Mouse (Mus musculus) macrophage (primary cell): ENCODE measurements around the gene Tiparp. TPM values are rescaled to one million over a fixed set of nuclear protein-coding genes. Genes with fewer than 3 reads are reported as not detected.

Experiments
- H3K27ac ChIP-seq: fragments of 350-480 bp; formaldehyde crosslinking; 2 replicates; pipeline ENCODE4 v1.9.0; 2021
- H3K36me3 ChIP-seq: fragments of 350-480 bp; formaldehyde crosslinking; 2 replicates; pipeline ENCODE4 v1.9.0; 2021; ENCODE audit errors: inconsistent target
- H3K4me3 ChIP-seq: fragments of 350-480 bp; formaldehyde crosslinking; 2 replicates; pipeline ENCODE4 v1.9.0; 2021; ENCODE audit errors: inconsistent target
- H3K79me2 ChIP-seq: fragments of 350-480 bp; formaldehyde crosslinking; 2 replicates; pipeline ENCODE4 v1.9.0; 2021; ENCODE audit errors: inconsistent target
- WGBS: methylation state at CpG from one replicate; pipeline ENCODE4 v1.1.7; 2026; ENCODE audit warnings: inconsistent platforms; ENCODE audit not compliant: missing documents; 5-methylcytosine and 5-hydroxymethylcytosine counted together
- polyA plus RNA-seq: library from polyadenylated mRNA; stranded (reverse); fragments of 250-400 nt; gene quantifications from 3 replicates; pipeline ENCODE4 v1.2.4, GENCODE M21; 2018; ENCODE audit warnings: inconsistent platforms

Tiparp gene
- polyA plus RNA-seq, 1 experiment from 2014 or later = 16.9 TPM

DNA sequence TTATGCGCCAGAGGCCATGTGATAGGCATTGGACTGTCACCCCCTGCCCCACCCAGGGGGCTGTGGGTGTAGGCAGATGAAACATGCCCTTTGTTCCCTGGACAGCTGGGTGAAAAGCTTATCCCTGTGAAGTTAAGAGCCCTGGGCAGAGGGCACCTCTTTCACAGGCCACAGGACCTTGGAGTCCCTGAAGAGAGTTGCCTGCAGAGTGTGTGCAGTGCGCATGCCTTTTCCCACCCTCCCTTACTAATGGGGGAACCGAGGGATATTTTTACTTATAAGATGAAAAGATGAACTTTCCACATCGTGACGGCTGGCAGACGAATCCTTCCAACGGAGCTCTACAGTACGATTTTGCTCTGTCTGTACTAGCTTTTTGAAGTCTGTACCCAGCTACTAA, 57.1 kb downstream of the Tiparp start:
- WGBS = 94% methylated on average over 8 of the region's 8 CpGs
- H3K36me3 ChIP-seq = no peaks in the 10 kb centered on the region
- no peaks in the 10 kb centered on the region for H3K79me2 ChIP-seq
- H3K27ac ChIP-seq = no peak overlapping the region
- H3K4me3 ChIP-seq = no peak overlapping the region

DNA sequence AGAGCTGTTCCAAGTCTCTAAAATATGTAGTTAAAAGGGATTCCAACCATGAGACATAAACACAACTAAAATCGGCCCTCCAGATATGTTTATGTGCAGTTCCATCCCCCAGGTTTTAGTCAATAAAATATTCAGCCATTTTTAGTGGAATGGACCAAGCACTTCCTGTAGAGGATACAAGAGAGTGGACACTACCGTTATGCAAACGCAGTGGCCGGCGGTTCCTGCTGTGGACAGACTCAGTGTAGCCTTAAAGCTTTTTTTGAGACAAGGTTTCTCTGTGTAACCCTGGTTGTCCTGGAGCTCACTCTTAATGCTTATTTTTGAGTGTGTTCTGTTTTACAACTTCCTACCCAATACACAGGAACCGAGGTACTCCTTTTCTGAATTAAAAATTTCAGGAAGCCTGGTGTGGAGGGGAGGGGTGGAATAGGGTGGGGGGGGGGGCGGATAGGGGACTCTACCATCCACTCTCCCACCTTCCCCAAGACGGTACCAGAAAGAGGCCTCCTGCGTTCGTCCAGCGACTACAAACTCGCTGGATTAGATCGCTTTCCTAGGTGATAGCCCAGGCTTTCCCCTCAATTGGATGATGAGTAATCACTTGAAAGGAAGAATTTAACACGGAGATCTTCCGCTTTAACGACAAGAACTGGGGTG, 57.7 kb downstream of the Tiparp start:
- peak overlapping the region; percentile 16 for H3K4me3 ChIP-seq
- H3K36me3 ChIP-seq = no peaks in the 10 kb centered on the region
- 24% methylated on average over 16 of the region's 16 CpGs for WGBS
- peak overlapping the region; percentile 25; the same call in 1 of the 2 replicates for H3K27ac ChIP-seq
- H3K79me2 ChIP-seq = no peaks in the 10 kb centered on the region

DNA sequence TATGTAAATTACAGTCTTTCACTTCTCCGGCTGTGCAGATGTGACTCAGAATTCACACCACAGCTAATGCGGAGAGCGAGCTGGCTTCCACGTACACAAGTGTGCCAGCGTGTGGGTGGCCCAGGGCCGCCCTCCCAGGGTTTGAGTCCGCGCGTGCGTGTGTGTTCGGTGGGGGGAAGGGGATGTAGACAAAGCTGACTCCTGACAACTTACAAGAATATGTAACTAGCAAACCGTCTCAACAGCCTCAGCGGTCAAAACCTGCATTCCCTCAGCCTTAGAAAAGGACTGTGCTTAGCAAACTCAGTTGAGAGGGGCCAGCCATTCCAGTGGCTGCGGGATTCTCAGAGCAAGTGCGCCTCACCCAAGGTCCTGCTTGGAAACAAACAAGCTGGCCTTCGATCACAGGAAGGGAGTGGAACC, 58.3 kb downstream of the Tiparp start:
- 4% methylated on average over 15 of the region's 16 CpGs for WGBS

DNA sequence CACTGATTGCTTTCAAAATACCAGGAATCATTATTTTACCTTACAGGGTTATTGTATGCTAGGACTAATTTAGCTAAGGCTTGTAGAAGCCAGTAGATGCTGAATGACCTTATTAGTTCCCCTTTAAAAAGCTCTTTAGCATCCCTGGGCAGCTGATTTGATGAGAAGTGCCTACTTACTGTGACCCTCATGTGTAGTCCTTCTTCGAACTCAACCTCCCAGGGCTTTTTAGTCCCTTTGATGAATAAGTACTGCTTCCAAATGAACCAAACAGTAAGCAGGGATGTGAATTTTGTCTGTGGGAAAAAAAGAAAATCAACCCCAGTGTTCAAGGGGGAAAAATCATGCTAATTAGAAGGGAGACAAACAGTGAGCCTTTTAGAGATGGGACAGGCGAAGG, 58.8 kb downstream of the Tiparp start:
- Histone ChIP-seq H3K36me3 (no peaks in the 10 kb centered on the region), H3K27ac (0 out of 2 replicates have a peak overlapping the region, but pooled peaks have one; percentile 25), H3K79me2 (no peaks in the 10 kb centered on the region), H3K4me3 (no peak overlapping the region; the same call in 1 of the 2 replicates)
- WGBS = 92% methylated on average over 2 of the region's 2 CpGs

More for the DNA sequence above, 58.3 kb downstream of the Tiparp start:
- Histone ChIP-seq H3K79me2 (no peaks in the 10 kb centered on the region), H3K36me3 (no peaks in the 10 kb centered on the region), H3K27ac (peak overlapping the region; percentile 25; the same call in 1 of the 2 replicates), H3K4me3 (peak overlapping the region; percentile 16)

DNA sequence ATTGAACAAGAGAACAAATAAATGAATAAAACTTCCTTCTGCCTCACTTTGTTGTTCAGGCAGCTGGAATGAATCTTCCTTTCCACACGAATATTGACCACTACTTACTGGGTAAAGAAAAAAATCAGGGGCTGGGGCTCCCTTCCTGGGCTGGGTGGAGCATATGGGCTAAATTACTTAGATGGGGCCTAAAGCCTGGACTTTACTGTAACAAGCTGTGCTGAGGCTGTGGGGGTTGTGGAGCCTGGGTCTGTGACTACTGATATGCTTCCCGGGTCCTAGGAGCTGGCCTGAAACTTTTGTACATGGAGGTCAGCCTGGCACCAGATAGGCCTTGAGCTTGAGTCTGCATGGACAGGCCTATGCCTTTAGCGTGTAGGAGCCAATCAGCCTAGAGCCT, 60.2 kb downstream of the Tiparp start:
- Histone ChIP-seq H3K36me3 (no peaks in the 10 kb centered on the region), H3K79me2 (no peaks in the 10 kb centered on the region), H3K27ac (no peak overlapping the region), H3K4me3 (no peak overlapping the region)
- 97% methylated on average over 3 of the region's 3 CpGs for WGBS

DNA sequence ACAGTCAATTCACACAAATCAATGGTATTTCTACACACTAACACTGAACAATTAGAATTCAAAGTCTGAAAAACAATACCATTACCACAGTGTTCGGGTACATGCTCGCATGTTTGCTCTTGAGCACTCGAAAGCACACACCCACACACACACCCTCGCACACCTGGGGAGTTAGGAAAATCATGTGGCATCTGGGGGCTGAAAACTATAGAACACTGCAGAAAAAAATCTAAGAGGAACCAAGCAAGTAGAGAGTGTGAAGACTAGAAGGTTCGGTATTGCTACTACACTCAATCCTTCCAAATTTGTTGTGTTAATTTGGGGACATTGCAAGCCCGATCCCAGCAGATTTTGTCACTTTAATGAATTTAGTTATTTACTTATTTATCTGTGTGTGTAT, 64.6 kb downstream of the Tiparp start:
- 91% methylated on average over 6 of the region's 6 CpGs for WGBS
- H3K79me2 ChIP-seq = no peaks in the 10 kb centered on the region
- H3K36me3 ChIP-seq = no peaks in the 10 kb centered on the region
- no peak overlapping the region for H3K4me3 ChIP-seq
- H3K27ac ChIP-seq = no peak overlapping the region

DNA sequence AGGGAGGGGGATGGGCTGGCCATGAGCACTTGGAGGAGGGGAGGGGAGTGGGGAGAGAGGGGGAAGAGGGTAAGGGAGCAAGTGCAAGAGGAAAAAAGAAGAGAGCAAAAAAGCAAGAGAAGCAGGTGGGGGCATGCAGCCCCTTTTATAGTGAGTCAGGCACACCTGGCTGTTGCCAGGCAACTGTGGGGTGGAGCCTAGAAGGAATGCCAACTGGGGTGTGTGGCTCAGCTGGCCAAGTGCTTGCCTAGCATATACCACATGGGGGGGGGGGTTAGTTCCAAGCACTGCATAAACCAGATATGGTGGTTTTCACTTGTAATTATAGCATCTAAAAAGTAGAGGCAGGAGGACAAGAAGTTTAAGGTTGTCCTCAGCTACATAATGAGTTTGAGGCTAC, 66.3 kb downstream of the Tiparp start:
- Histone ChIP-seq H3K36me3 (no peaks in the 10 kb centered on the region), H3K4me3 (no peak overlapping the region), H3K27ac (no peak overlapping the region), H3K79me2 (no peaks in the 10 kb centered on the region)

DNA sequence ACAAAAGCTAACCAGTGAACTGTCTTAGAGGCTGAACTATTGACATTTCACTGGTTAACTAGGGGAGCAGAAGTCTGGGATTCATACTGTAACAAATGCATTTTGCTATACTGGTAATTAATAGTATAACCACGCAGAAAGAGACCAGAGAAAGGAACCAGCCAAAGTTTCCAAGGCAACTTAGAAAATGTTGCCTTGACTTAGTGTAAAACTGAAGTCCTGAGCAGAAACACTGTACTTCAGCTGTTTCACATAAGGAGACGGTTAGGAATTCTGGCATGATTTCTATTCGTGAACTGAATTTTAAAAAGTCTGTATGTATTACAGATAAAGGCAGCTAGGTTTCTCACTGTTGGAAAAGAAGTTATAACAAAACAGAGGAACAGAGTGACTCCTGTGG, 67.0 kb downstream of the Tiparp start:
- no peaks in the 10 kb centered on the region for H3K79me2 ChIP-seq
- H3K27ac ChIP-seq = no peak overlapping the region
- WGBS = 89% methylated on average over 3 of the region's 3 CpGs
- H3K4me3 ChIP-seq = no peak overlapping the region
- H3K36me3 ChIP-seq = no peaks in the 10 kb centered on the region

DNA sequence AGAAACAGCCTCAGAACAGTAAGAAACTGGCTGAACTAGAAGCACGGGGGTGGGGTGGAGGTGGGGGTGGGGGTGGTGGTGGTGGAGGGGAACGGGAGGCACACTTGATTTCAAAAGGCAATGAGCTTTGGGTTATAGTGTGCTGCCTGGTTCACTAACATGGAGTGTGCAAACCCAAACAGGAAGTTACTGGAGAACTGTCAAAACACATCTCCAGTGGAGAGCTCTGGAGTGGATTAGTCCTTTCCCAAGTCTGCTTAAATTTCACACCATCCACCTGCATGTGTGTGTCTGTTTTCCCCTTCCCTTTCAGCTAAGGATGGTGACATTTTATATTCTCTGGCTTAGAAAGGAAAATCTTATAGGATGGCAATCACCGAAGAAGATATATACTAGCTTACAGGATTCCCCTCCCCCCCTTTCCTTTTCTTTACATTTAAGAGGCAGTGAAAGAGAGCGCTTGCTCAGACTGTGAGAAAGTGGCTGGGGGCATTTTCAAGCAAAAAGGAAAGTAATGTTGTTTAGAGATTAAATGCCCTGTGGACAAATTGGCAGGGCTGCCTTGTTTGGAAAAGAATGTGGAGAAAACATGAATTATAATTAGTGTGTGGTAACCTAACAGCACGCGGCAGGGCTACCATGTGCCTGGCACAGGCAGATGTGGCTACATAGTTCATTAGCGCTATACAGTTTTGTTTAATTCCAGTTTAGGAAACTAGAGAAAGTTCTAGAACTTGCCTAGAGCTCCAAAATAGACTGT, 70.0 kb downstream of the Tiparp start:
- Histone ChIP-seq H3K79me2 (no peaks in the 10 kb centered on the region), H3K36me3 (no peaks in the 10 kb centered on the region), H3K4me3 (no peak overlapping the region), H3K27ac (no peak overlapping the region)
- WGBS = 87% methylated on average over 7 of the region's 7 CpGs

DNA sequence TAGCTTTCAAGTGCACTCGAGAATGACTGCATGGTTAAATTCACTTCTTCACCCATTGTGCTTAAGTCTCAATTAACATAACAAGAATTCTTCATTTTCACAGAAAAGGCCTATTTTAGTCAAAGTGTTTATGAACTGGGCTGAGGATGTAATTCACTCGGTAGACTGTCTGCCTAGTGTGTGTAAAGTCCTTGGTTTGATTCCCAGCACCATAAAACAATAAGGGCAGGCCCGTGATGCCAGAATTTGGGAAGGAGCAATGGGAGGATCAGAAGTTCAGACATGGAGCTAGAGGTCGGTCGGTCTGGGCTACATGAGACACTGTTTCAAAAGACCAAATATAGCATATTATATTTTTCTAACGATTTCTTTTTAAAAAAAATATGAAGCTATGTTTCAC, 70.9 kb downstream of the Tiparp start:
- Histone ChIP-seq H3K4me3 (no peak overlapping the region), H3K27ac (no peak overlapping the region), H3K79me2 (no peaks in the 10 kb centered on the region), H3K36me3 (no peaks in the 10 kb centered on the region)
- 95% methylated on average over 6 of the region's 6 CpGs for WGBS

DNA sequence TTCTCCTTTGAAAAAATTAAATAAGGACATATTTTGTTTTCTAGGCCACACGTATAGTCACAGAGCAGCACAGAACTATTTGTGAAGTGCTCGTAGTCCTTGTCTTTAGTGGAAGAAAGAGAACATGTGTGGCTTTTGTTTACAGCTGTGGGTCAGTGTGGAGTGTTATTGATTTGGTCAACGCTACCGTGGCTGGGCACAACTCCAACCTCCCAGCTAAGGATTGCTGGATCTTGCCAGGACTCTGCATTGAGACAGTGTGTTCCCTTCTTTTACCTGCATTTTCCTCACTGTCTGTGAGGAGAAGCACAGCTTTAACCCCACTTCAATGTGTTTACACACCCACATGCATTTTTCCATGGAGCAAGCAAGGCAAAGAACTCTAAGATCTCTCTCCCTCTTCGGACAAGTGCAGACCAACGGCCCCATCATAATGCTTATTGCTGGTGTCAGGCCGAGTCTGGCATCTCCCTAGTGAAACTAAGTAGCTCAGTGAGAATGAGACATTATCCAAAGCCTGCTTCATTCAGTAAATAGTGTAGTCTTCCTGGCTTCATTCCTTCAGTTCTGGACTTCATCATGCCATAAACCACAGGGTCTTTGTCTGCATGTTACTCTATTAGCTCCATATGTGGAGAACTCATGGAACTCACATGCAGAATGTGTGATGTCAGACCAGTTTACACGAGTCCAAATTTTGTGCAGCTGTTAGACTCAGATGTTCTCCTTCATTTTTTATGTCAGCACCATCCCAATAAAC, 73.3 kb downstream of the Tiparp start:
- H3K27ac ChIP-seq = no peak overlapping the region
- H3K36me3 ChIP-seq = no peaks in the 10 kb centered on the region
- H3K4me3 ChIP-seq = no peak overlapping the region
- WGBS = 94% methylated on average over 8 of the region's 8 CpGs
- no peaks in the 10 kb centered on the region for H3K79me2 ChIP-seq

DNA sequence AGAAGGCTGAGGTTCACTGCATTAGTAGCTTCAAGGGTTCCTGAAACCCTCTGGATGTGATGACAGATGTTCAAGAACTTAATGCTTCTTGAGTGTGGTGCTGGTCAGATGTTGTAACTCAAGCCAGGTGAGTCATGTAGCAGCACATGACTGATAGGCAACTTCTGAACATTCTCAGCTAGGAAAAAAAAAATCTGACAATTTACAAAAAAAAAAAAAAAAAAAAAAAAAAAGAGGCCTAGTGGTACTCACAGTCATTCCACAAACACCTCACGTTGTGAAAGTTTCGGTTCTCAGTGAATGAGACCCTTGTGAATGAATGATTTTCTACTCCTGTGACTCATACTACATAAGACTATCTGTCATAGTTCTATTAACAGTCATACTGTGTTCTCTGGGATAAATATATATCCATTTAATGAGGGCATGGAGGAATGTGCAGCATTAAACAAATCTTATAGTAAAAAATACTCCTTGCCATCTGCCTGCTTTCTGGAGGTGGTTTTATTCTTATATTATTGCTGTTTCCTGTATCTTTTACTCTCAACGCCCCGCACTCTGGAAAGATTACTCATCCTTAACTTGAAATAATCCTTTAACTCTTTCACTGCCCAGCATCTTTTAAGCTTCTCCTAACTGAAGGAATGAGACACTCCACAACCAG, 75.3 kb downstream of the Tiparp start:
- no peaks in the 10 kb centered on the region for H3K36me3 ChIP-seq
- H3K79me2 ChIP-seq = no peaks in the 10 kb centered on the region
- no peak overlapping the region for H3K4me3 ChIP-seq
- 51% methylated on average over 4 of the region's 4 CpGs for WGBS
- no peak overlapping the region for H3K27ac ChIP-seq
